Mouse (Mus musculus): ENCODE data around the gene Tasp1. TPM values are rescaled to one million over a fixed set of nuclear protein-coding genes. Genes with fewer than 3 reads are reported as not detected.
"Not testable (repeated sequence)": the region's sequence is repeated elsewhere in the genome, so short reads cannot be mapped to it uniquely, and the experiment has no call there.

Tasp1 gene
- polyA plus RNA-seq, 1 experiment from 2014 or later = 13.3 TPM

- H3K9me3 ChIP-seq (replicated peaks) = no peaks in the 10 kb centered on the region
- H3K27me3 ChIP-seq = no peaks in the 10 kb centered on the region
- H3K9ac ChIP-seq = no peak overlapping the region
- H3K4me1 ChIP-seq (replicated peaks) = no peaks in the 10 kb centered on the region
- no peak overlapping the region for H3K27ac ChIP-seq (replicated peaks)
- peaks cover 60% of the 10 kb centered on the region for H3K36me3 ChIP-seq (replicated peaks)
- no peak overlapping the region for H3K4me2 ChIP-seq
- H3K4me3 ChIP-seq (replicated peaks) = no peak overlapping the region
- 62% methylated on average over 2 of the region's 2 CpGs for WGBS (ENCODE audit: insufficient replicate concordance)
- ATAC-seq (ENCODE audit: insufficient read depth) = no peak
Measured at GRCm38 (mm10) chr2:140051607-140052126, 14.9 kb downstream of the Tasp1 start.

GRCm38 (mm10) chr2:140042522-140043131, 24.0 kb downstream of the Tasp1 start:
- no peak overlapping the region for H3K9ac ChIP-seq
- no peak for ATAC-seq (ENCODE audit: insufficient read depth)
- H3K9me3 ChIP-seq (replicated peaks) = no peaks in the 10 kb centered on the region
- H3K4me1 ChIP-seq (replicated peaks) = no peaks in the 10 kb centered on the region
- no peak overlapping the region for H3K4me2 ChIP-seq
- H3K27ac ChIP-seq (replicated peaks) = no peak overlapping the region
- no peaks in the 10 kb centered on the region for H3K27me3 ChIP-seq
- no peak overlapping the region for H3K4me3 ChIP-seq (replicated peaks)
- peaks cover 27% of the 10 kb centered on the region for H3K36me3 ChIP-seq (replicated peaks)
- 65% methylated on average over 2 of the region's 2 CpGs for WGBS (ENCODE audit: insufficient replicate concordance)

- WGBS (ENCODE audit: insufficient replicate concordance) = 88% methylated on average over 10 of the region's 10 CpGs
- Histone ChIP-seq H3K9ac (no peak overlapping the region), H3K9me3 (replicated peaks) (no peaks in the 10 kb centered on the region), H3K27ac (replicated peaks) (no peak overlapping the region), H3K4me3 (replicated peaks) (no peak overlapping the region), H3K4me1 (replicated peaks) (no peaks in the 10 kb centered on the region), H3K36me3 (replicated peaks) (peaks cover 26% of the 10 kb centered on the region), H3K4me2 (no peak overlapping the region), H3K27me3 (no peaks in the 10 kb centered on the region)
- no peak for ATAC-seq (ENCODE audit: insufficient read depth)
Measured at GRCm38 (mm10) chr2:140042081-140042480, 24.5 kb downstream of the Tasp1 start.

- H3K27ac ChIP-seq (replicated peaks) = no peak overlapping the region
- no peak overlapping the region for H3K4me3 ChIP-seq (replicated peaks)
- WGBS (ENCODE audit: insufficient replicate concordance) = 80% methylated on average over 2 of the region's 2 CpGs
- peaks cover 21% of the 10 kb centered on the region for H3K36me3 ChIP-seq (replicated peaks)
- ATAC-seq (ENCODE audit: insufficient read depth) = no peak
- no peaks in the 10 kb centered on the region for H3K4me1 ChIP-seq (replicated peaks)
- H3K9me3 ChIP-seq (replicated peaks) = no peaks in the 10 kb centered on the region
- no peak overlapping the region for H3K9ac ChIP-seq
- H3K4me2 ChIP-seq = no peak overlapping the region
- no peaks in the 10 kb centered on the region for H3K27me3 ChIP-seq
Measured at GRCm38 (mm10) chr2:140037459-140037858, 29.1 kb downstream of the Tasp1 start.

GRCm38 (mm10) chr2:140036854-140037253, 29.8 kb downstream of the Tasp1 start:
- ATAC-seq (ENCODE audit: insufficient read depth) = no peak
- no peaks in the 10 kb centered on the region for H3K9me3 ChIP-seq (replicated peaks)
- no peak overlapping the region for H3K27ac ChIP-seq (replicated peaks)
- no peak overlapping the region for H3K4me2 ChIP-seq
- H3K36me3 ChIP-seq (replicated peaks) = peaks cover 16% of the 10 kb centered on the region
- H3K4me3 ChIP-seq (replicated peaks) = no peak overlapping the region
- no peaks in the 10 kb centered on the region for H3K4me1 ChIP-seq (replicated peaks)
- H3K9ac ChIP-seq = no peak overlapping the region
- H3K27me3 ChIP-seq = no peaks in the 10 kb centered on the region

GRCm38 (mm10) chr2:140024937-140025336, 41.7 kb downstream of the Tasp1 start:
- no peaks in the 10 kb centered on the region for H3K9me3 ChIP-seq (replicated peaks)
- no peak overlapping the region for H3K4me3 ChIP-seq (replicated peaks)
- H3K4me1 ChIP-seq (replicated peaks) = no peaks in the 10 kb centered on the region
- H3K36me3 ChIP-seq (replicated peaks) = no peaks in the 10 kb centered on the region; the same call in none of the 2 replicates
- H3K27ac ChIP-seq (replicated peaks) = no peak overlapping the region
- WGBS (ENCODE audit: insufficient replicate concordance) = 62% methylated on average over 4 of the region's 4 CpGs
- no peak for ATAC-seq (ENCODE audit: insufficient read depth)
- no peaks in the 10 kb centered on the region for H3K27me3 ChIP-seq
- no peak overlapping the region for H3K9ac ChIP-seq
- H3K4me2 ChIP-seq = no peak overlapping the region

GRCm38 (mm10) chr2:140007406-140007805, 59.2 kb downstream of the Tasp1 start:
- Histone ChIP-seq H3K27me3 (no peaks in the 10 kb centered on the region), H3K27ac (replicated peaks) (no peak overlapping the region), H3K4me2 (no peak overlapping the region), H3K4me1 (replicated peaks) (no peaks in the 10 kb centered on the region), H3K4me3 (replicated peaks) (no peak overlapping the region), H3K9ac (no peak overlapping the region), H3K9me3 (replicated peaks) (no peaks in the 10 kb centered on the region), H3K36me3 (replicated peaks) (0 out of 2 replicates have a peak, but pooled peaks cover 4% of the 10 kb centered on the region)
- 80% methylated on average over 3 of the region's 3 CpGs for WGBS (ENCODE audit: insufficient replicate concordance)
- no peak for ATAC-seq (ENCODE audit: insufficient read depth)

GRCm38 (mm10) chr2:139998170-139998569, 68.4 kb downstream of the Tasp1 start:
- H3K4me1 ChIP-seq (replicated peaks) = no peaks in the 10 kb centered on the region
- H3K36me3 ChIP-seq (replicated peaks) = no peaks in the 10 kb centered on the region
- ATAC-seq (ENCODE audit: insufficient read depth) = no peak
- H3K4me3 ChIP-seq (replicated peaks) = no peak overlapping the region
- H3K27ac ChIP-seq (replicated peaks) = no peak overlapping the region
- no peaks in the 10 kb centered on the region for H3K27me3 ChIP-seq
- H3K9ac ChIP-seq = no peak overlapping the region
- WGBS (ENCODE audit: insufficient replicate concordance) = 78% methylated on average over 2 of the region's 2 CpGs
- H3K4me2 ChIP-seq = no peak overlapping the region
- no peaks in the 10 kb centered on the region for H3K9me3 ChIP-seq (replicated peaks)

GRCm38 (mm10) chr2:139989907-139990306, 76.7 kb downstream of the Tasp1 start:
- not testable (repeated sequence) for H3K36me3 ChIP-seq (replicated peaks); H3K4me2 ChIP-seq; ATAC-seq (ENCODE audit: insufficient read depth); H3K9ac ChIP-seq; H3K27ac ChIP-seq (replicated peaks); H3K4me1 ChIP-seq (replicated peaks); H3K27me3 ChIP-seq; H3K4me3 ChIP-seq (replicated peaks); H3K9me3 ChIP-seq (replicated peaks)
- WGBS (ENCODE audit: insufficient replicate concordance) = 76% methylated on average over 1 of the region's 1 CpGs

GRCm38 (mm10) chr2:139967451-139967850, 99.2 kb downstream of the Tasp1 start:
- ATAC-seq (ENCODE audit: insufficient read depth) = no peak
- no peaks in the 10 kb centered on the region for H3K36me3 ChIP-seq (replicated peaks)
- H3K4me1 ChIP-seq (replicated peaks) = no peaks in the 10 kb centered on the region
- H3K4me3 ChIP-seq (replicated peaks) = no peak overlapping the region
- no peak overlapping the region for H3K9ac ChIP-seq
- H3K9me3 ChIP-seq (replicated peaks) = no peaks in the 10 kb centered on the region
- no peaks in the 10 kb centered on the region for H3K27me3 ChIP-seq
- H3K4me2 ChIP-seq = no peak overlapping the region
- WGBS (ENCODE audit: insufficient replicate concordance) = 74% methylated on average over 2 of the region's 2 CpGs
- H3K27ac ChIP-seq (replicated peaks) = no peak overlapping the region

GRCm38 (mm10) chr2:139966288-139966687, 100.3 kb downstream of the Tasp1 start:
- Histone ChIP-seq H3K4me3 (replicated peaks) (no peak overlapping the region), H3K9ac (no peak overlapping the region), H3K9me3 (replicated peaks) (no peaks in the 10 kb centered on the region), H3K27ac (replicated peaks) (no peak overlapping the region), H3K27me3 (no peaks in the 10 kb centered on the region), H3K36me3 (replicated peaks) (no peaks in the 10 kb centered on the region), H3K4me1 (replicated peaks) (no peaks in the 10 kb centered on the region), H3K4me2 (no peak overlapping the region)
- WGBS (ENCODE audit: insufficient replicate concordance) = 55% methylated on average over 3 of the region's 3 CpGs
- ATAC-seq (ENCODE audit: insufficient read depth) = no peak

- no peak overlapping the region for H3K27ac ChIP-seq (replicated peaks)
- no peak for ATAC-seq (ENCODE audit: insufficient read depth)
- no peaks in the 10 kb centered on the region for H3K27me3 ChIP-seq
- no peaks in the 10 kb centered on the region for H3K9me3 ChIP-seq (replicated peaks)
- 49% methylated on average over 1 of the region's 1 CpGs for WGBS (ENCODE audit: insufficient replicate concordance)
- no peak overlapping the region for H3K9ac ChIP-seq
- no peaks in the 10 kb centered on the region for H3K4me1 ChIP-seq (replicated peaks)
- H3K4me3 ChIP-seq (replicated peaks) = no peak overlapping the region
- no peak overlapping the region for H3K4me2 ChIP-seq
- no peaks in the 10 kb centered on the region for H3K36me3 ChIP-seq (replicated peaks)
Measured at GRCm38 (mm10) chr2:139948843-139949242, 117.8 kb downstream of the Tasp1 start.

Data from liver, embryonic 15.5 days (tissue).